Mouse (Mus musculus) embryonic fibroblast, embryonic 13.5 days (primary cell): Measurements from ENCODE around the gene Ecm1. TPM values are rescaled to one million over a fixed set of nuclear protein-coding genes. Genes with fewer than 3 reads are reported as not detected.

ENCODE experiments used
- H3K27ac ChIP-seq: 2 replicates; pipeline ENCODE4 v1.5.1; 2012; ENCODE audit warnings: low read length, control low read depth, inconsistent platforms; ENCODE audit not compliant: insufficient read depth
- H3K4me1 ChIP-seq: 2 replicates; pipeline ENCODE4 v1.6.1; 2011; ENCODE audit warnings: low read length; ENCODE audit not compliant: control insufficient read depth, insufficient read depth
- H3K4me3 ChIP-seq: 2 replicates; pipeline ENCODE4 v1.5.1; 2011; ENCODE audit warnings: mild to moderate bottlenecking, control low read depth, low read length; ENCODE audit not compliant: insufficient read depth
- CTCF ChIP-seq: IDR thresholded peaks from 2 replicates; pipeline ENCODE4 v1.5.1; 2011; ENCODE audit warnings: mild to moderate bottlenecking, control low read depth, low read length, moderate library complexity, borderline replicate concordance; ENCODE audit not compliant: insufficient read depth
- POLR2A ChIP-seq: IDR thresholded peaks from 2 replicates; pipeline ENCODE4 v1.6.1; 2011; ENCODE audit warnings: low read depth, mild to moderate bottlenecking, control low read depth, low read length, moderate library complexity
- polyA plus RNA-seq: library from polyadenylated mRNA; stranded (reverse); fragments of >200 nt; gene quantifications from 2 replicates; pipeline ENCODE4 v1.2.4, GENCODE M21; 2011; ENCODE audit warnings: low read depth; ENCODE audit not compliant: missing spikeins, insufficient read length

Ecm1 gene
- polyA plus RNA-seq, 1 experiment, result 155 TPM

DNA sequence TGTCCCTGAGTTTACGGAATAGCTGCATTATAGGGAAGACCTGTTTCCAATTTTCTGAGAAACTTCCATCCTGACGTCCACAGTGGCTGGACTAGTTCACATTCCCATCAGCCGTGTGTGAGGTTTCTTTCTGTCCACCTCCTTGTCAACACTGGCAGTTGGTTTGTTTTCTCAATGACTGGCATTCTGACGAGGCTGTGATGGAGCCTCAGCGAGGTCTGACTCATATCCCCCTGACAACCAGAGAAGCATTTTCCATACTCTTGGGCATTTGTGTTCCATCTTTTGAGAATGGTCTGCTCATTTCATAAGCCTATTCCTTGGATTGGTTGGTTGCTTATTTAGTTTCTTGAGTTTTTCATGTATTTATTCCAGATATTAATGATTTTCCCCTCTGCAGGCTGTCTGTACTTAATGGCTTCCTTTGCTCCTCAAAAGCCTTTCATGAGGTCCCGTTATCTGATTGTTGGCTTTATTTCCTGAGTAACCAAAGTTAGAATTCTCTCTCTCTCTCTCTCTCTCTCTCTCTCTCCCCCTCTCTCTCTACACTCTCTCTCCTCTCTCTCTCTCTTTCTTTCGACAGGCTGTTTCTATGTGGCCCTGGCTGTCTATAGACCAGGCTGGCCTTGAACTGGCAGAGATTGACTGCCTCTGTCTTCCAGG is 12.5 kb downstream of the Ecm1 start:
- Histone ChIP-seq H3K27ac (peak overlapping the region; percentile 99), H3K4me3 (no peak overlapping the region), H3K4me1 (peaks cover 10% of the 10 kb centered on the region)
- no peak for TF ChIP-seq CTCF
- TF ChIP-seq POLR2A, result no peak

DNA sequence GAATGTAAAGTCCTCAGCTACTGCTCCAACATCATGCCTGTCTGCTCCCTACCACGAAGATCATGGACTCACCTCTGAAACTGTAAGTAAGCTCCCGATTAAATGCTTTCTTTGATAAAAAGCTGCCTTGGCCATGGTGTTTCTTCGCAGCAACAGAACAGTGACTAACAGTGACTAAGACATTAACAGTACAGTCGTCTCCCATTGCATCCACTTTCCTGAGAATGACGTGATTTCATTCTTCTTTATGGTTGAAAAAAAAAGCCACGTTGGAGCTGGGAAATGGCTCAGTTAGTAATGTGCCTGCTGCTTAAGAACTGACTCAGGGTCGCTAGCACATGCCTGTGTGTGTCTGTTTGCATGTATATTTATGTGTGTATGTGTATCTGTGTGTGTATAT is 13.5 kb downstream of the Ecm1 start:
- no peak overlapping the region for H3K4me3 ChIP-seq
- peaks cover 10% of the 10 kb centered on the region for H3K4me1 ChIP-seq
- peak overlapping the region; percentile 99 for H3K27ac ChIP-seq
- TF ChIP-seq CTCF (no peak), POLR2A (peak; percentile 38; the same call in 1 of the 2 replicates)

DNA sequence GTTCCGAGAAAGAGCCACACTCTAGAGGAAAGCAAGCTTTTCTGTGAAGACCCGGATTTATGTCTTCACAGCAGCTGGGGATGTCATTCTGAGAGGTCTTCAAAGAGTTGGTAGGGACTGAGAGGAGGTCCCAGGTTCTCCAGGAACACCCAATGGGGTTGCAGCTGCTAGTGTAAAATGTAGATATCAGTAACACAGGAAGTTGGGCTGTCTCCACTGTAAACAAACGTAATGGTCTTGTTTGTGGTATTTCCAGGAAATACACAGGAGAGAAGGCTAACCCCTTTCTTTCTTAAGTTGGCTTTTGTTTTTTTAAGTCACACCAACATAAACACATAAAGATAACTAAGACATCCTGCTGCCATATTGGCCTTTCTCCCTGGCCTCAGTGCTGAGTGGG is 17.0 kb downstream of the Ecm1 start:
- H3K27ac ChIP-seq, result no peak overlapping the region
- peaks cover 7% of the 10 kb centered on the region for H3K4me1 ChIP-seq
- TF ChIP-seq CTCF (no peak), POLR2A (no peak)
- no peak overlapping the region for H3K4me3 ChIP-seq

DNA sequence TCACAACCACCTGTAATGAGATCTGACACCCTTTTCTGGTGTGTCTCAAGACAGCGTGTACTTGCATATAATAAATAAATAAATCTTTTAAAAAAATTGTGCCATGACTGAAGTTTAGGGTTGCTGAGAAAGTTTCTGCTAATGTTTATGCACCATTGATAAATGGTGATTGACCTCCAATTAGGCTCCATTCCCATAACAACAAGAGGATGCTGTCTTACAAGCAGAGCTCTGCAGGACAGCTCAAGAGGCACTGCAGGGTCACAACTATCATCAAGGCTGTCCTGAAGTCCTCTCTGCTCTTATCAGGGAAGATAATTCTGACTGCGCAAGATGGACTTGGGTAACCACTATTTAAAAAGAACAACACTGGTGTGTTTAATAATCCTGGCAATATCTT is 21.2 kb downstream of the Ecm1 start:
- Histone ChIP-seq H3K4me1 (no peaks in the 10 kb centered on the region), H3K4me3 (no peak overlapping the region), H3K27ac (no peak overlapping the region)
- TF ChIP-seq CTCF (no peak), POLR2A (no peak)

GRCm38 (mm10) chr3:95716075-95716474 is 23.3 kb downstream of the Ecm1 start:
- H3K4me1 ChIP-seq, result no peaks in the 10 kb centered on the region
- H3K4me3 ChIP-seq, result no peak overlapping the region
- H3K27ac ChIP-seq, result no peak overlapping the region
- no peak for TF ChIP-seq CTCF
- no peak for TF ChIP-seq POLR2A

DNA sequence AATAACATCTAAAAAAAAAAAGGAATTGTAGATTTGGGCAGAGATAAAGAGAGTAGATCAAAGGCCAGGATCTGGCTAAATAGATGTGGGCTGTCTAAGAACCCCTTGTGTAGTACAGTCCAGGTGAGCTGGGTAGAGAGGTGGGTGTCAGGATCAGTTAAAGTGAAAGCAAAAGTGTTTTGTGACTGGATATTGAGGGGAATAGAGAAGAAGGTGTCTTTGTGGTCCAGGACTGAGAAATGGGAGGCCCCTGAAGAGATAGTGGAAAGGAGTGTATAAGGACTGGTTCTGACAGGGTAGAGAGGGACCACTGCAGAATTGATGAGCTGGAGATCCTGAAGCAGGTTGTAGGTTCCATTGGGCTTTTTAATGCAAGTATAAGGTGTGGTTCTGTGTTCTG is 29.4 kb downstream of the Ecm1 start:
- no peak overlapping the region for H3K4me3 ChIP-seq

DNA sequence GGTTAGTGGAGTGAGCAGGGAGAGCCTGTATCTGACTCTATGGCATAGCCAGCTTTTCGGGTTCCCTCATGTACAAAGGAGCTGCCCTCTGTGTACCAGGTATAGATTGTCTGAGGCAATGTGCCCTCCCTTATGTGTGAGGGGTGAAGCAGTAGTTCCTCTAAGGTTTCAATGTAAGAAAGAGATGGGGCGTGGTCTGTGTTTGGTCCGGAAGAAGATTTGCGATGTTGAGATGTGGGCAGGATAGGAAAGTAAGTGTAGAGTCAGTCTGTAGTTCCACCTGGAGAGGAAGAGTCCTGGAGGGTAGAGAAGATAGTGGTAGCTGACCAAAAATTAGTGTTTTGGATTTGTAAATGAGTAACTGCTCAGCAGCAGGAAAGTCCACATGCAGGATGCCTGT is 30.3 kb downstream of the Ecm1 start:
- Histone ChIP-seq H3K4me1 (peaks cover 5% of the 10 kb centered on the region; the same call in 1 of the 2 replicates), H3K27ac (no peak overlapping the region), H3K4me3 (no peak overlapping the region)
- no peak for TF ChIP-seq CTCF
- TF ChIP-seq POLR2A, result no peak

More for the DNA sequence above, 29.4 kb downstream of the Ecm1 start:
- TF ChIP-seq POLR2A (no peak), CTCF (no peak)
- Histone ChIP-seq H3K4me1 (peaks cover 5% of the 10 kb centered on the region; the same call in 1 of the 2 replicates), H3K27ac (no peak overlapping the region)

DNA sequence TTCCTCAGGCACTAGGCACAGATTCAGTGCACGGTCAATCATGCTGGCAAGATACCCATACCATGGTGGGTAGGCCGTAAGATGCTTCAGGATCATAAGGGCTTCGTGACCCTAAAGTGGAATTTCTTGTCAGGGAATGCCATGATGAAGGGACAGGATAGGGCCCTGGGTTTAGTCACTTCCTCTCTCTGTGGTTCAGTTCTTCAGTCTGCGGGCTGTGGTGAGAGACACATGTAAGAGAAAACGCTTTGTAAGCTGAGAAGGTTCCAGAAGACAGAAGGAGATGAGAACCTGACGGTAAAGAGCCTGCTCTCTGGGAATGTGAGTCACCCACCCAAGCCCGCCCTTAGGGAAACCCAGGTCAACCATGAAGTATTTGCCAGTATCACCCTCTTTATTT is 31.9 kb downstream of the Ecm1 start:
- peak overlapping the region; percentile 41; the same call in 1 of the 2 replicates for H3K27ac ChIP-seq
- no peak for TF ChIP-seq POLR2A
- no peak for TF ChIP-seq CTCF

GRCm38 (mm10) chr3:95706273-95706672 is 33.1 kb downstream of the Ecm1 start:
- no peak overlapping the region for H3K27ac ChIP-seq
- H3K4me1 ChIP-seq, result peaks cover 12% of the 10 kb centered on the region
- TF ChIP-seq CTCF, result no peak
- TF ChIP-seq POLR2A, result no peak
- H3K4me3 ChIP-seq, result no peak overlapping the region

More for the DNA sequence above, 31.9 kb downstream of the Ecm1 start:
- Histone ChIP-seq H3K4me3 (no peak overlapping the region), H3K4me1 (peaks cover 5% of the 10 kb centered on the region; the same call in 1 of the 2 replicates)

- H3K27ac ChIP-seq, result no peak overlapping the region
- H3K4me1 ChIP-seq, result peaks cover 20% of the 10 kb centered on the region
- H3K4me3 ChIP-seq, result no peak overlapping the region
- TF ChIP-seq POLR2A (no peak), CTCF (no peak)
Observed at GRCm38 (mm10) chr3:95704612-95705011, 34.8 kb downstream of the Ecm1 start.

- H3K27ac ChIP-seq, result no peak overlapping the region
- peaks cover 20% of the 10 kb centered on the region for H3K4me1 ChIP-seq
- no peak for TF ChIP-seq POLR2A
- TF ChIP-seq CTCF, result no peak
- no peak overlapping the region for H3K4me3 ChIP-seq
Observed at GRCm38 (mm10) chr3:95703276-95703675, 36.1 kb downstream of the Ecm1 start.
